Mouse (Mus musculus): ENCODE data around the gene Acadvl. TPM values are rescaled to one million over a fixed set of nuclear protein-coding genes. Genes with fewer than 3 reads are reported as not detected.

Gene Acadvl
- polyA plus RNA-seq, 2 experiments: 40.6 to 84.1 TPM

DNA sequence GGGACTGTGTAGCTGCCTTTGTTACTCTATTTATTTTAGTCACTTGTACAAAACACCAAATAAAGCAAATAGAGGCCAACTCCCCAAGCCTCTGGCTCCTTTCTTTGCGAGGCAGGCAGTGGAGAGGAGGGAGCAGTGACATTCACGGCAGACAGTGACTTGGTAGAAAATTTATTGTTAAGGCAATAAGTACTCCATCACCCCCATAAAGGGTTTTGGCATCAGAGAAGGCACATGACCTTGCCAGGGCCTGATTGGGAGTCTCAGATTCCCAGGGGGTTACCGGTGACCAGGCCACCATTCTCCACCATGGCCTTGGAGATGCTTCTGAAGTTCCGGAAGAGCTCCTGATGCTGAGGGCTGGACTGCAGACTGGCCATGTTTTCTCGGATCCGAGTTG lies 5.2 kb downstream of the Acadvl start:
- no peaks in the 10 kb centered on the region for H3K9me3 ChIP-seq (ENCODE audit: control insufficient read depth, low read length)
- no peak overlapping the region for H3K9ac ChIP-seq (replicated peaks)
- DNase-seq (ENCODE audit: low read depth in 3 of 3, low spot score in 3 of 3) (no peak), ATAC-seq (ENCODE audit: insufficient read depth) (no peak)
- WGBS (ENCODE audit: insufficient replicate concordance): 83% methylated on average over 6 of the region's 6 CpGs
- no peak overlapping the region for H3K4me2 ChIP-seq (ENCODE audit: low read depth)
- TF ChIP-seq EP300 (IDR thresholded peaks at IDR 0.05; ENCODE audit: low read depth) (no peak), CTCF (IDR thresholded peaks at IDR 0.05; ENCODE audit: low read depth) (no peak)
- H3K27ac ChIP-seq: no peak overlapping the region
- peaks cover 4 to 6% of the 10 kb centered on the region in 2 experiments; a peak in 3 of 4 replicates for H3K4me1 ChIP-seq (replicated peaks; ENCODE audit: control insufficient read depth in 2 of 2, insufficient read depth in 2 of 2, low read length in 1 of 2)
- H3K36me3 ChIP-seq (replicated peaks; ENCODE audit: control insufficient read depth, insufficient read depth, low read depth): peaks cover 25% of the 10 kb centered on the region
- H3K27me3 ChIP-seq (ENCODE audit: control insufficient read depth, insufficient read depth, low read length): no peaks in the 10 kb centered on the region
- H3K4me3 ChIP-seq (ENCODE audit: insufficient read depth in 1 of 2, low read depth in 2 of 2, low read length in 2 of 2): no peak overlapping the region

DNA sequence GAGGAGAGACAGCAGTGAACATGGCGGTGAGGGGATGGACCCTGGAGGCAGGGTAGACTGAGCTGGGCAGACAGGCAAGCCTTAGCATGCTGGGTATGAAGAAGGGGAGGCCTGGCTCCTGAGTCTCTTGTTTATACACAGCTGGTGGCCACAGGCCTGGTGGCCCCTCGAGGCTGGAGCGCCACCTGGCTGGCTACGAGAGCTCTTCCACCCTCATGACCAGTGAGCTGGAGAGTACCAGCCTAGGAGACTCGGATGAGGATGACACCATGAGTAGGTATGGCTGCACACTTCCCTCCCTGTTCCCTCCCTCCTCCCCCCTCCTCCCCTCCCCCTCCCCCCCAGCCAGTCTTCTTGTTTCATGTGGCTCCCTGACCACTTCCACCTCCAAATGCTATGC lies 9.7 kb downstream of the Acadvl start:
- Histone ChIP-seq H3K27me3 (ENCODE audit: control insufficient read depth, insufficient read depth, low read length) (no peaks in the 10 kb centered on the region), H3K4me1 (replicated peaks; ENCODE audit: control insufficient read depth in 2 of 2, insufficient read depth in 2 of 2, low read length in 1 of 2) (peaks cover 7 to 13% of the 10 kb centered on the region in 2 experiments), H3K36me3 (replicated peaks; ENCODE audit: control insufficient read depth, insufficient read depth, low read depth) (peaks cover 15% of the 10 kb centered on the region), H3K4me2 (ENCODE audit: low read depth) (no peak overlapping the region), H3K4me3 (ENCODE audit: insufficient read depth in 1 of 2, low read depth in 2 of 2, low read length in 2 of 2) (no peak overlapping the region), H3K9me3 (ENCODE audit: control insufficient read depth, low read length) (no peaks in the 10 kb centered on the region), H3K9ac (replicated peaks) (no peak overlapping the region), H3K27ac (no peak overlapping the region)
- TF ChIP-seq EP300 (IDR thresholded peaks at IDR 0.05; ENCODE audit: low read depth) (no peak), CTCF (IDR thresholded peaks at IDR 0.05; ENCODE audit: low read depth) (peak; percentile 75)
- WGBS (ENCODE audit: insufficient replicate concordance): 61% methylated on average over 5 of the region's 5 CpGs
- DNase-seq (ENCODE audit: low read depth in 3 of 3, low spot score in 3 of 3) (no peak), ATAC-seq (ENCODE audit: insufficient read depth) (no peak)

DNA sequence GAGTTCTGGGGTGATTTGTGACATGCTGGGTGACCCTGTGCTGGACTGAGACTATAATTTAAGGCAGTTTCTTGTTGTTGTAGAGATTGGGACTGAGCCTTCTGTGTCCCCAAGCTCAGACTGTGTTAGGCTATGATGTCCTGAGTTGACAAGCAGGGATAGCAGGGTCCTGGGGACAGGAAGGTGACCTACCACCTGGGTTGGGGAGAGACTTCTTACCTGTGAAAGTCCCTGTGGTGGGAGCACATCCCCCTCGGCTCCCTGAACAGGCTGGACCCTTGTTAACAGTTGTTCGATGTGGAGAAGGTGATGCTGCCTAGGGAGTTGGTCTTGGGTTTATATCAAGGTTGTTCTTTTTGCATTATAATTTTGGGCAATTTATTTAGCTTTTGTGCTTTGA lies 12.7 kb downstream of the Acadvl start:
- DNase-seq (ENCODE audit: low read depth in 3 of 3, low spot score in 3 of 3): no peak
- Histone ChIP-seq H3K4me1 (replicated peaks; ENCODE audit: control insufficient read depth in 2 of 2, insufficient read depth in 2 of 2, low read length in 1 of 2) (peaks cover 9 to 22% of the 10 kb centered on the region in 2 experiments), H3K9me3 (ENCODE audit: control insufficient read depth, low read length) (no peaks in the 10 kb centered on the region), H3K27me3 (ENCODE audit: control insufficient read depth, insufficient read depth, low read length) (no peaks in the 10 kb centered on the region), H3K4me2 (ENCODE audit: low read depth) (no peak overlapping the region), H3K9ac (replicated peaks) (no peak overlapping the region), H3K36me3 (replicated peaks; ENCODE audit: control insufficient read depth, insufficient read depth, low read depth) (peaks cover 28% of the 10 kb centered on the region), H3K4me3 (ENCODE audit: insufficient read depth in 1 of 2, low read depth in 2 of 2, low read length in 2 of 2) (no peak overlapping the region), H3K27ac (no peak overlapping the region)
- WGBS (ENCODE audit: insufficient replicate concordance): 63% methylated on average over 2 of the region's 2 CpGs
- no peak for ATAC-seq (ENCODE audit: insufficient read depth)
- TF ChIP-seq CTCF (IDR thresholded peaks at IDR 0.05; ENCODE audit: low read depth) (no peak), EP300 (IDR thresholded peaks at IDR 0.05; ENCODE audit: low read depth) (no peak)

- H3K4me1 ChIP-seq (replicated peaks; ENCODE audit: control insufficient read depth in 2 of 2, insufficient read depth in 2 of 2, low read length in 1 of 2): peaks cover 11 to 24% of the 10 kb centered on the region in 2 experiments
- DNase-seq (ENCODE audit: low read depth in 3 of 3, low spot score in 3 of 3): peak in 1 of 3 experiments; percentile 54
- H3K4me3 ChIP-seq (ENCODE audit: insufficient read depth in 1 of 2, low read depth in 2 of 2, low read length in 2 of 2): no peak overlapping the region
- no peak for ATAC-seq (ENCODE audit: insufficient read depth)
- H3K27me3 ChIP-seq (ENCODE audit: control insufficient read depth, insufficient read depth, low read length): no peaks in the 10 kb centered on the region
- no peak overlapping the region for H3K9ac ChIP-seq (replicated peaks)
- H3K9me3 ChIP-seq (ENCODE audit: control insufficient read depth, low read length): no peaks in the 10 kb centered on the region
- TF ChIP-seq CTCF (IDR thresholded peaks at IDR 0.05; ENCODE audit: low read depth) (peak; percentile 78), EP300 (IDR thresholded peaks at IDR 0.05; ENCODE audit: low read depth) (no peak)
- peaks cover 28% of the 10 kb centered on the region for H3K36me3 ChIP-seq (replicated peaks; ENCODE audit: control insufficient read depth, insufficient read depth, low read depth)
- peak overlapping the region; percentile 91 for H3K4me2 ChIP-seq (ENCODE audit: low read depth)
- H3K27ac ChIP-seq: no peak overlapping the region
Measured at GRCm38 (mm10) chr11:70001865-70002264, 13.3 kb downstream of the Acadvl start.

DNA sequence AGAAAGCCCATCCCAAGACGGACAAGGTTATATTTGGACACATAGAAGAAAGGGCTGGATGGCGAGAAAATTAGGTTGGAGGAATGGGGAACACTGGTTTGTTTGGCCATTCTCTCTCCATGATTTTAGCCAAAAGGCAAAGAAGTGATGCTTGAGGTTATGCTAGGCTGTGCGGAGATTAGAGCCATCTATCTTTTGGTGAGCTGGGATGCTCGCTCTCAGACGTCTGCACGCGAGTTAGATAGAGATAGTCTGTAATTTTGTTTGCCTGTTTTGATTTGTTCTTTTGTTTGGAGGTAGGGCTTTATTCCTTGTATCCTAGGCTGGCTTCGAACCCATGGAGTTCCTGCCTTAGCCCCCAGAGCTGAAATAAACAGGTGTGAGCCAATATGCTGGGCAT lies 14.1 kb downstream of the Acadvl start:
- no peak overlapping the region for H3K27ac ChIP-seq
- TF ChIP-seq EP300 (IDR thresholded peaks at IDR 0.05; ENCODE audit: low read depth) (no peak), CTCF (IDR thresholded peaks at IDR 0.05; ENCODE audit: low read depth) (no peak)
- peak overlapping the region; percentile 91 for H3K4me2 ChIP-seq (ENCODE audit: low read depth)
- 9% methylated on average over 8 of the region's 8 CpGs for WGBS (ENCODE audit: insufficient replicate concordance)
- no peaks in the 10 kb centered on the region for H3K27me3 ChIP-seq (ENCODE audit: control insufficient read depth, insufficient read depth, low read length)
- H3K4me1 ChIP-seq (replicated peaks; ENCODE audit: control insufficient read depth in 2 of 2, insufficient read depth in 2 of 2, low read length in 1 of 2): peaks cover 11 to 24% of the 10 kb centered on the region in 2 experiments
- peak overlapping the region; percentile 69 for H3K4me3 ChIP-seq (ENCODE audit: insufficient read depth in 1 of 2, low read depth in 2 of 2, low read length in 2 of 2)
- peaks cover 24% of the 10 kb centered on the region for H3K36me3 ChIP-seq (replicated peaks; ENCODE audit: control insufficient read depth, insufficient read depth, low read depth)
- ATAC-seq (ENCODE audit: insufficient read depth) (no peak), DNase-seq (ENCODE audit: low read depth in 3 of 3, low spot score in 3 of 3) (no peak)
- no peaks in the 10 kb centered on the region for H3K9me3 ChIP-seq (ENCODE audit: control insufficient read depth, low read length)
- H3K9ac ChIP-seq (replicated peaks): peak overlapping the region; percentile 64
